Mouse (Mus musculus) forebrain, embryonic 11.5 days (tissue): ENCODE measurements around the gene Mcat. TPM values are rescaled to one million over a fixed set of nuclear protein-coding genes. Genes with fewer than 3 reads are reported as not detected.

ENCODE experiments used
- ATAC-seq: fragments of 200-750 bp; cut with Nextera tagmentation; replicated peaks from 2 replicates; pipeline ENCODE4 v1.8.0; 2017; ENCODE audit warnings: moderate TSS enrichment; ENCODE audit not compliant: low FRiP score
- DNase-seq: peaks from one replicate; pipeline ENCODE4 v3.0.0-alpha.2; 2017; ENCODE audit warnings: low spot score
- H3K27ac ChIP-seq: fragments of 300-500 bp; sonication (generic); 2 replicates; pipeline ENCODE4 v1.5.1; 2014; ENCODE audit warnings: low read depth, low read length
- H3K27me3 ChIP-seq: fragments of 300-500 bp; sonication (generic); 2 replicates; pipeline ENCODE4 v1.6.1; 2014; ENCODE audit warnings: mild to moderate bottlenecking, low read length, mixed read lengths; ENCODE audit not compliant: control insufficient read depth, insufficient read depth
- H3K36me3 ChIP-seq: fragments of 300-500 bp; sonication (generic); 2 replicates; pipeline ENCODE4 v1.6.1; 2014; ENCODE audit warnings: mild to moderate bottlenecking, low read length, moderate library complexity, mixed read lengths; ENCODE audit not compliant: control insufficient read depth, insufficient read depth
- H3K4me1 ChIP-seq: fragments of 300-500 bp; sonication (generic); replicated peaks from 2 replicates; pipeline ENCODE4 v1.6.1; 2014; ENCODE audit warnings: low read length, mixed read lengths; ENCODE audit not compliant: control insufficient read depth, insufficient read depth
- H3K4me2 ChIP-seq: fragments of 300-500 bp; sonication (generic); 2 replicates; pipeline ENCODE4 v1.6.1; 2014; ENCODE audit warnings: low read depth, mild to moderate bottlenecking, low read length, moderate library complexity, mixed read lengths; ENCODE audit not compliant: severe bottlenecking
- H3K4me3 ChIP-seq: fragments of 300-500 bp; sonication (generic); 2 replicates; pipeline ENCODE4 v1.5.1; 2014; ENCODE audit warnings: low read depth, low read length
- H3K9ac ChIP-seq: fragments of 300-500 bp; sonication (generic); 2 replicates; pipeline ENCODE4 v1.6.1; 2014; ENCODE audit warnings: low read length
- H3K9me3 ChIP-seq: fragments of 300-500 bp; sonication (generic); 2 replicates; pipeline ENCODE4 v1.6.1; 2016; ENCODE audit warnings: low read length, mixed read lengths; ENCODE audit not compliant: control insufficient read depth
- WGBS: fragments of 180-500 bp; shearing (Covaris S2); extraction: QIAGEN DNeasy Blood & Tissue Kit; methylation state at CpG from one replicate; pipeline ENCODE4 v1.1.7; 2014; 5-methylcytosine and 5-hydroxymethylcytosine counted together
- polyA plus RNA-seq: library from polyadenylated mRNA; unstranded; fragments of >200 nt; fragmentation: Nextera tagmentation; extraction: Ambion mirVana; gene quantifications from 2 replicates; pipeline ENCODE4 v1.2.1, GENCODE M21; 2014

The Mcat gene
- polyA plus RNA-seq, 1 experiment from 2014 or later: 45.7 TPM

GRCm38 (mm10) chr15:83590841-83591240 is 27.3 kb upstream of the Mcat start:
- no peak overlapping the region for H3K27ac ChIP-seq
- DNase-seq (no peak), ATAC-seq (no peak)
- no peak overlapping the region for H3K4me2 ChIP-seq
- H3K36me3 ChIP-seq: peaks cover 12% of the 10 kb centered on the region
- H3K4me3 ChIP-seq: no peak overlapping the region
- H3K27me3 ChIP-seq: no peaks in the 10 kb centered on the region
- H3K9ac ChIP-seq: no peak overlapping the region
- H3K4me1 ChIP-seq: peaks cover 9% of the 10 kb centered on the region; the same call in 1 of the 2 replicates
- 94% methylated on average over 4 of the region's 4 CpGs for WGBS
- no peaks in the 10 kb centered on the region for H3K9me3 ChIP-seq

- Histone ChIP-seq H3K9ac (no peak overlapping the region), H3K9me3 (no peaks in the 10 kb centered on the region), H3K4me3 (no peak overlapping the region), H3K36me3 (peaks cover 31% of the 10 kb centered on the region), H3K4me2 (no peak overlapping the region), H3K27ac (no peak overlapping the region), H3K27me3 (no peaks in the 10 kb centered on the region), H3K4me1 (no peaks in the 10 kb centered on the region)
- no peak for DNase-seq
- WGBS: 88% methylated on average over 6 of the region's 6 CpGs
- ATAC-seq: no peak
Observed at GRCm38 (mm10) chr15:83584741-83585220, 21.2 kb upstream of the Mcat start.

GRCm38 (mm10) chr15:83583419-83584156 is 20.0 kb upstream of the Mcat start:
- 75% methylated on average over 8 of the region's 8 CpGs for WGBS
- H3K4me1 ChIP-seq: no peaks in the 10 kb centered on the region
- no peak overlapping the region for H3K4me3 ChIP-seq
- H3K9me3 ChIP-seq: no peaks in the 10 kb centered on the region
- H3K9ac ChIP-seq: no peak overlapping the region
- peaks cover 35% of the 10 kb centered on the region for H3K36me3 ChIP-seq
- no peaks in the 10 kb centered on the region for H3K27me3 ChIP-seq
- H3K4me2 ChIP-seq: no peak overlapping the region
- no peak for ATAC-seq
- DNase-seq: no peak
- H3K27ac ChIP-seq: no peak overlapping the region

- no peak overlapping the region for H3K4me2 ChIP-seq
- H3K36me3 ChIP-seq: peaks cover 38% of the 10 kb centered on the region
- H3K4me1 ChIP-seq: no peaks in the 10 kb centered on the region
- H3K9me3 ChIP-seq: no peaks in the 10 kb centered on the region
- no peak overlapping the region for H3K9ac ChIP-seq
- DNase-seq (no peak), ATAC-seq (no peak)
- WGBS: 84% methylated on average over 4 of the region's 4 CpGs
- no peaks in the 10 kb centered on the region for H3K27me3 ChIP-seq
- no peak overlapping the region for H3K27ac ChIP-seq
- no peak overlapping the region for H3K4me3 ChIP-seq
Observed at GRCm38 (mm10) chr15:83582931-83583330, 19.3 kb upstream of the Mcat start.

GRCm38 (mm10) chr15:83576651-83577050 is 13.1 kb upstream of the Mcat start:
- Histone ChIP-seq H3K27ac (no peak overlapping the region), H3K4me2 (no peak overlapping the region), H3K4me3 (no peak overlapping the region), H3K9me3 (no peaks in the 10 kb centered on the region), H3K4me1 (no peaks in the 10 kb centered on the region), H3K36me3 (peaks cover 24% of the 10 kb centered on the region), H3K9ac (no peak overlapping the region), H3K27me3 (no peaks in the 10 kb centered on the region)
- whole genome bisulfite sequencing: 93% methylated on average over 9 of the region's 9 CpGs
- no peak for ATAC-seq
- DNase-seq: no peak

GRCm38 (mm10) chr15:83575543-83575942 is 12.0 kb upstream of the Mcat start:
- 96% methylated on average over 8 of the region's 8 CpGs for WGBS
- ATAC-seq: no peak
- peaks cover 16% of the 10 kb centered on the region; the same call in 1 of the 2 replicates for H3K36me3 ChIP-seq

GRCm38 (mm10) chr15:83574731-83575351 is 11.3 kb upstream of the Mcat start:
- H3K4me1 ChIP-seq: no peaks in the 10 kb centered on the region
- H3K27ac ChIP-seq: no peak overlapping the region
- no peaks in the 10 kb centered on the region for H3K9me3 ChIP-seq
- ATAC-seq (no peak), DNase-seq (no peak)
- no peak overlapping the region for H3K4me3 ChIP-seq
- no peak overlapping the region for H3K9ac ChIP-seq
- peaks cover 13% of the 10 kb centered on the region; the same call in 1 of the 2 replicates for H3K36me3 ChIP-seq
- H3K27me3 ChIP-seq: no peaks in the 10 kb centered on the region
- no peak overlapping the region for H3K4me2 ChIP-seq
- 88% methylated on average over 6 of the region's 6 CpGs for WGBS

More at GRCm38 (mm10) chr15:83575543-83575942, 12.0 kb upstream of the Mcat start:
- Histone ChIP-seq H3K4me1 (no peaks in the 10 kb centered on the region), H3K27ac (no peak overlapping the region), H3K4me3 (no peak overlapping the region), H3K4me2 (no peak overlapping the region), H3K9me3 (no peaks in the 10 kb centered on the region), H3K9ac (no peak overlapping the region), H3K27me3 (no peaks in the 10 kb centered on the region)
- no peak for DNase-seq

GRCm38 (mm10) chr15:83573606-83574005 is 10.0 kb upstream of the Mcat start:
- H3K4me3 ChIP-seq: no peak overlapping the region
- H3K27me3 ChIP-seq: no peaks in the 10 kb centered on the region
- H3K9me3 ChIP-seq: no peaks in the 10 kb centered on the region
- WGBS: 93% methylated on average over 12 of the region's 12 CpGs
- H3K27ac ChIP-seq: no peak overlapping the region
- ATAC-seq (no peak), DNase-seq (no peak)
- peaks cover 8% of the 10 kb centered on the region; the same call in 1 of the 2 replicates for H3K36me3 ChIP-seq
- no peak overlapping the region for H3K9ac ChIP-seq
- H3K4me1 ChIP-seq: no peaks in the 10 kb centered on the region
- no peak overlapping the region for H3K4me2 ChIP-seq
